Mouse (Mus musculus) neutrophil, adult 59 days (primary cell): ENCODE data around the gene Olfr571. TPM values are rescaled to one million over a fixed set of nuclear protein-coding genes. Genes with fewer than 3 reads are reported as not detected.

ENCODE experiments used
- total RNA-seq, 2 experiments: library from RNA; stranded (reverse); gene quantifications; 1 replicate in 1 of 2; 2 replicates in 1 of 2; pipeline ENCODE4 v1.2.4; 2023

Gene Olfr571
- not detected for total RNA-seq

GRCm38 (mm10) chr7:102917032-102917875 is at the start of gene Olfr571:
Olfr571 (minus strand) TSS chr7:102917536.

GRCm38 (mm10) chr7:102962360-102962759 is 45.0 kb upstream of the Olfr571 start, which contains the start of gene Olfr576:
Olfr576 (plus strand) TSS chr7:102962660.

DNA sequence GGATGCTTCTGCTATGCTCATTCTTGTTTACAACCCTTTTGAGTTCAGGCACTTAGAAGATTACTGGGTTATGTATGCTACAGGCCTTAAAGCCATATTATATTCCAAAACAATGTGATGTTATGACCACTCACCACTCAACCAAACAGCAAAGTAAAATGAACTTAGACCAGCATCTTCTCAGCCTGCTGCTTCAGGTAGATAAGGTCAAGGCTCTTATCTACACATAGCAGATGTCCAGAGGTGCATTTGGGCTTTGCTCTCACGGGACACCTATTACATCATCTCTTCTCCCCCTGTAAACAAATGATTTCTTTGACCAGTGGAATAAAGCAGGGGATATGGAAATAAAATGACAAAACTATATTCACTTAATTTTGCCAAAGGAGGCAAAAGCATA is 41.3 kb upstream of the Olfr571 start, which contains the start of gene Olfr575:
Gene Olfr575 (minus strand): TSS at position 183 of the 400 bp plus-strand sequence.

DNA sequence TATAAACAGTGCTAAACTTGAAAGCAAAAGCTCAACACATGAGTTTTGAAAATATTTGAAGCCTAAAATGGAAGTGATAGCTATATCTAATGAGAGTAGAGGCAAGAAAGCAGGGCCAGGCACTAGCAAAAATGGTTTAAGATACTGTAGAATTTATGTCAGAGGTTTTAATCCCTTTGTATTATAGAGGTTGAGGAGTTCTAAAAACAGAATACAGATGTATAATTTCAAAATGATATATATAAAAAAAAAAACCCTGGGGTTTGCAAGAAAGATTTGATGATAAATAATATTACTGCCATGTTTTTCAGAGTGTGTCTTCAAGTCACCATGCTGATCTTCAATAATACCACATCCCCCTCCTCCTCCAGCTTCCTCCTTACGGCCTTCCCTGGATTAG is 30.8 kb upstream of the Olfr571 start, which contains the start of gene Olfr574:
Gene Olfr574 (plus strand): TSS at position 301 of the 400 bp plus-strand sequence.

DNA sequence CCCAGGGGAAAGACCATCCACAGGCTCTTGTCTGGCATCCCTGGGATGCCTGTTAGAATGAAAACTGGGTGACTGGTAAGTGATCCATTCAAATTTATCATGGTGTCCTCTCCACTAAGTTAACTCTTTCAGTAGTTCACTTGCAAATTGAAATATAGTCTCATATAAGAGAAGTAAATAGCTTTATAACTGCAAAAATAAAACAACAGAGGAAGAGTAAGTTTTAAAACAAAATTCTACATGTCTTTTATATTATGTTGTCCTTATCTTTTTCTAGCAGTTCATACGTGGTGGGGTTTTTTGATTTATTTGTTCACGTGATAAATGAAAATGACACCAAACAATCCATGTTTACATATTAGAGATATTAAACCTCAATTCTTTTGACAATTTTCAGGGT is 25.1 kb upstream of the Olfr571 start, which contains the start of gene Olfr573-ps1:
Gene Olfr573-ps1 (minus strand): TSS at position 101 of the 400 bp plus-strand sequence.

DNA sequence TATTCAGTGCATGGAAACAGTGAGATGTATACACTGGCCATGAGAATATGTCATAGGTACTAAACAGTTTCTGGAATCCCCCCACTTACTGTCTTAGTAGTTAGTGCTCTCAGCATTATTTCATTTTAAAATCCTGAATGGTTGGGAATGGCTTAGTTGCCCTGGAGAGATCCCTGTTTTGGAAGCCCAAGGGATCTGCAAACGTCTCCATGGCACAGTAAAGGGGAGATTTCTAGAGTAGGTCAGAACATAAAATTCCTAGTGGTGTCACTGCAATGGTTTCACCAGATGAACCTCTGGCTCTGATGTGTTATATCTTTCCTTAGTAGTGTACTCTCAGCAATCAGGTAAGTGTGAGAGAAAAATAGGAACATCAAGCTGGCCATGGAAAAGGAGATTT is 6.8 kb upstream of the Olfr571 start, which contains the start of gene Olfr572:
Gene Olfr572 (plus strand): TSS at position 301 of the 400 bp plus-strand sequence.

GRCm38 (mm10) chr7:102890782-102891181 is 26.6 kb downstream of the Olfr571 start, which contains the start of gene Olfr569:
Olfr569 (minus strand) TSS chr7:102890882.

GRCm38 (mm10) chr7:102876822-102877221 is 40.5 kb downstream of the Olfr571 start, which contains the start of gene Olfr568:
Olfr568 (plus strand) TSS chr7:102877122.

DNA sequence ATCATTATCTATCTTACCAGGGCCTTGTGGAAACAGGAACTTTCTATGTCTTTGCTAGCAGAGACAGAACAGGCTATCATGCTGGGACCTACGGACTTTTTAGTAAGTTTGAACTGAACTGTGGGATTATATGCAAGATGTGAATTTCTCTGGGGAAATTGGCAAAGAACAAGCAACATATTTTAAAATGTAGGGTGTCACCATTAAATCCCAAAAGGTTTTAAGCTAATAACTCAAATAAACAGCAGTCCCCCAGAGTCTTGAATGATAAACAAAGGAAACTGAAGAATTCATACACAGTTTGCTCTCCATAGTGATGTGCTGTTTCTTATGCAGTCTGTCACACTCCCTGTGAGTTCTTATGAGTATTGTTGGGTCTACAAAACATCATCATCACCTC is 58.7 kb downstream of the Olfr571 start, which contains the start of gene Olfr566:
Gene Olfr566 (minus strand): TSS at position 101 of the 400 bp plus-strand sequence.

Other genes with a start within 250 kb of the Olfr571 start
- 1 to 10 TPM; 1.9 TPM for gene Trim68, start 230.2 kb downstream of the Olfr571 start, total RNA-seq
- gene Olfr557, start 221.6 kb downstream of the Olfr571 start, total RNA-seq = not detected
- gene Olfr558, start 215.3 kb downstream of the Olfr571 start, total RNA-seq = not detected
- not detected for gene Olfr33, start 198.5 kb downstream of the Olfr571 start, total RNA-seq
- gene Olfr559, start 190.0 kb downstream of the Olfr571 start, total RNA-seq = not detected
- gene Olfr560, start 158.2 kb downstream of the Olfr571 start, total RNA-seq = not detected
- gene Olfr78, start 158.1 kb downstream of the Olfr571 start, total RNA-seq = not detected
- not detected for gene Olfr561, start 146.3 kb downstream of the Olfr571 start, total RNA-seq
- gene Olfr564, start 114.1 kb downstream of the Olfr571 start, total RNA-seq = not detected
- not detected for gene Olfr566, start 58.8 kb downstream of the Olfr571 start, total RNA-seq
- gene Olfr568, start 40.4 kb downstream of the Olfr571 start, total RNA-seq = not detected
- not detected for gene Olfr569, start 26.7 kb downstream of the Olfr571 start, total RNA-seq
- gene Olfr570, start 23.0 kb downstream of the Olfr571 start, total RNA-seq = not detected
- not detected for gene Olfr572, start 6.9 kb upstream of the Olfr571 start, total RNA-seq
- gene Olfr573-ps1, start 25.0 kb upstream of the Olfr571 start, total RNA-seq = not detected
- gene Olfr574, start 30.9 kb upstream of the Olfr571 start, total RNA-seq = not detected
- not detected for gene Olfr575, start 41.2 kb upstream of the Olfr571 start, total RNA-seq
- not detected for gene Olfr576, start 45.1 kb upstream of the Olfr571 start, total RNA-seq
- gene Olfr577, start 58.4 kb upstream of the Olfr571 start, total RNA-seq = not detected
- not detected for gene Olfr578, start 71.8 kb upstream of the Olfr571 start, total RNA-seq
- not detected for gene Olfr582, start 120.5 kb upstream of the Olfr571 start, total RNA-seq
- not detected for gene Olfr583, start 133.8 kb upstream of the Olfr571 start, total RNA-seq
- gene Olfr584, start 164.3 kb upstream of the Olfr571 start, total RNA-seq = not detected
- gene Olfr585, start 180.2 kb upstream of the Olfr571 start, total RNA-seq = not detected
- gene Olfr586, start 208.1 kb upstream of the Olfr571 start, total RNA-seq = not detected
- gene Olfr588-ps1, start 223.3 kb upstream of the Olfr571 start, total RNA-seq = not detected
- not detected for gene Olfr589, start 238.8 kb upstream of the Olfr571 start, total RNA-seq